Mouse (Mus musculus) layer of hippocampus, postnatal 25 days (tissue): ENCODE data around the gene Prim2. TPM values are rescaled to one million over a fixed set of nuclear protein-coding genes. Genes with fewer than 3 reads are reported as not detected.
A peak's percentile ranks its signal among the peaks of the same experiment; 100 is the strongest.

Source experiments
- DNase-seq, 2 experiments: peaks; one replicate each; pipeline ENCODE4 v3.0.0; 2022; ENCODE audit warnings: mixed read lengths in 2 of 2, low spot score in 1 of 2; ENCODE audit errors: extremely low spot score in 1 of 2
- total RNA-seq, 2 experiments: library from RNA; stranded (reverse); gene quantifications; 2 replicates each; pipeline ENCODE4 v1.2.3; 2021

Prim2 gene
- 1 to 10 TPM; 5.1 to 5.2 TPM for total RNA-seq

- DNase-seq: peak; percentile 81 to 91
Measured at GRCm38 (mm10) chr1:33669708-33670141, at the start of gene Prim2. Gene Prim2 (minus strand): TSS chr1:33669795.

- no peak for DNase-seq
Measured at GRCm38 (mm10) chr1:33717636-33718035, 48.0 kb upstream of the Prim2 start.

- no peak for DNase-seq
Measured at GRCm38 (mm10) chr1:33714796-33715195, 45.2 kb upstream of the Prim2 start.

GRCm38 (mm10) chr1:33712026-33712425 is 42.4 kb upstream of the Prim2 start:
- no peak for DNase-seq

- no peak for DNase-seq
Measured at GRCm38 (mm10) chr1:33709615-33710014, 40.0 kb upstream of the Prim2 start.

GRCm38 (mm10) chr1:33701244-33701643 is 31.6 kb upstream of the Prim2 start:
- no peak for DNase-seq

GRCm38 (mm10) chr1:33696016-33696415 is 26.4 kb upstream of the Prim2 start:
- no peak for DNase-seq

- no peak for DNase-seq
Measured at GRCm38 (mm10) chr1:33693893-33694292, 24.3 kb upstream of the Prim2 start.

- no peak for DNase-seq
Measured at GRCm38 (mm10) chr1:33690087-33690448, 20.5 kb upstream of the Prim2 start.

- no peak for DNase-seq
Measured at GRCm38 (mm10) chr1:33689446-33690086, 20.0 kb upstream of the Prim2 start.

- no peak for DNase-seq
Measured at GRCm38 (mm10) chr1:33688810-33689209, 19.2 kb upstream of the Prim2 start.

- no peak for DNase-seq
Measured at GRCm38 (mm10) chr1:33684459-33684858, 14.9 kb upstream of the Prim2 start.

- no peak for DNase-seq
Measured at GRCm38 (mm10) chr1:33680890-33681289, 11.3 kb upstream of the Prim2 start.

GRCm38 (mm10) chr1:33680435-33680834 is 10.8 kb upstream of the Prim2 start:
- no peak for DNase-seq

- no peak for DNase-seq
Measured at GRCm38 (mm10) chr1:33673158-33673960, 3.8 kb upstream of the Prim2 start.

GRCm38 (mm10) chr1:33672514-33672913 is 2.9 kb upstream of the Prim2 start:
- peak in 1 of 2 experiments; percentile 26 for DNase-seq

- DNase-seq: no peak
Measured at GRCm38 (mm10) chr1:33672083-33672482, 2.5 kb upstream of the Prim2 start.

- DNase-seq: no peak
Measured at GRCm38 (mm10) chr1:33671441-33671840, 1.8 kb upstream of the Prim2 start.

- peak; percentile 37 to 42 for DNase-seq
Measured at GRCm38 (mm10) chr1:33670164-33670616, 595 bp upstream of the Prim2 start.

GRCm38 (mm10) chr1:33663605-33664117 is 5.9 kb downstream of the Prim2 start:
- DNase-seq: no peak

- peak in 1 of 2 experiments; percentile 23 for DNase-seq
Measured at GRCm38 (mm10) chr1:33663163-33663562, 6.4 kb downstream of the Prim2 start.
